Mouse (Mus musculus) MEL (cell line): ENCODE results near the gene Rhog. TPM values are rescaled to one million over a fixed set of nuclear protein-coding genes. Genes with fewer than 3 reads are reported as not detected.

Experiments
- DNase-seq: peaks from one replicate; pipeline ENCODE4 v3.0.0; 2011; ENCODE audit warnings: low read depth, low spot score
- H3K27ac ChIP-seq: 2 replicates; pipeline ENCODE4 v1.5.1; 2012; ENCODE audit warnings: low read depth, mild to moderate bottlenecking, control low read depth, low read length, moderate library complexity; ENCODE audit not compliant: control insufficient read depth
- H3K27me3 ChIP-seq, 2 experiments: fragments of 150-350 bp in 1 of 2; sonication (generic) in 1 of 2; 2 replicates each; pipeline ENCODE4 v1.6.1; 2012; ENCODE audit warnings: low read length in 2 of 2, mild to moderate bottlenecking in 2 of 2, improper control_type of control experiment in 1 of 2, moderate library complexity in 1 of 2; ENCODE audit not compliant: insufficient read depth in 2 of 2, control insufficient read depth in 1 of 2
- H3K36me3 ChIP-seq, 2 experiments: 2 replicates each; pipeline ENCODE4 v1.6.1; 2012 to 2014; ENCODE audit warnings: low read length in 2 of 2, improper control_type of control experiment in 1 of 2, inconsistent platforms in 1 of 2, mild to moderate bottlenecking in 1 of 2; ENCODE audit not compliant: insufficient read depth in 2 of 2, control insufficient read depth in 1 of 2
- H3K4me1 ChIP-seq, 2 experiments: fragments of 150-350 bp in 1 of 2; sonication (generic) in 1 of 2; 2 replicates each; pipeline ENCODE4 v1.6.1; 2012; ENCODE audit warnings: low read length in 2 of 2, improper control_type of control experiment in 1 of 2, mild to moderate bottlenecking in 1 of 2; ENCODE audit not compliant: insufficient read depth in 2 of 2, control insufficient read depth in 1 of 2
- H3K4me3 ChIP-seq, 2 experiments: fragments of 150-350 bp in 1 of 2; sonication (generic) in 1 of 2; 2 replicates each; pipeline ENCODE4 v1.5.1; 2012; ENCODE audit warnings: low read depth in 2 of 2, low read length in 2 of 2, mild to moderate bottlenecking in 2 of 2, moderate library complexity in 2 of 2, control low read depth in 1 of 2, improper control_type of control experiment in 1 of 2; ENCODE audit not compliant: control insufficient read depth in 1 of 2, insufficient read depth in 1 of 2
- H3K79me2 ChIP-seq: 2 replicates; pipeline ENCODE4 v1.6.1; 2012; ENCODE audit warnings: mild to moderate bottlenecking, low read length, moderate library complexity; ENCODE audit not compliant: control insufficient read depth, poor library complexity, insufficient read depth
- H3K9ac ChIP-seq: 2 replicates; pipeline ENCODE4 v1.6.1; 2012; ENCODE audit warnings: low read depth, mild to moderate bottlenecking, control low read depth, low read length, moderate library complexity; ENCODE audit not compliant: control insufficient read depth, poor library complexity, severe bottlenecking
- H3K9me3 ChIP-seq: fragments of 150-350 bp; sonication (generic); replicated peaks from 2 replicates; pipeline ENCODE4 v1.6.1; 2012; ENCODE audit warnings: mild to moderate bottlenecking, low read length, improper control_type of control experiment, moderate library complexity; ENCODE audit not compliant: insufficient read depth
- CTCF ChIP-seq, 3 experiments: IDR thresholded peaks in 2 of 3; conservative IDR thresholded peaks in 1 of 3; 2 replicates each; pipeline ENCODE4 v1.5.1; 2011 to 2012; ENCODE audit warnings: low read length in 3 of 3, low read depth in 2 of 3, mild to moderate bottlenecking in 2 of 3, improper control_type of control experiment in 1 of 3, inconsistent platforms in 1 of 3, mixed read lengths in 1 of 3, moderate library complexity in 1 of 3; ENCODE audit not compliant: control insufficient read depth in 1 of 3, insufficient read depth in 1 of 3, poor library complexity in 1 of 3, severe bottlenecking in 1 of 3
- E2F4 ChIP-seq: IDR thresholded peaks from 2 replicates; pipeline ENCODE4 v1.6.1; 2011; ENCODE audit warnings: low read depth, low read length, improper control_type of control experiment, borderline replicate concordance
- GABPA ChIP-seq: IDR thresholded peaks from 2 replicates; pipeline ENCODE4 v1.6.1; 2012; ENCODE audit warnings: low read depth, mild to moderate bottlenecking, inconsistent platforms, low read length, improper control_type of control experiment, moderate library complexity
- GATA1 ChIP-seq: IDR thresholded peaks from 2 replicates; pipeline ENCODE4 v1.6.1; 2011; ENCODE audit warnings: low read depth, low read length, improper control_type of control experiment
- HCFC1 ChIP-seq: IDR thresholded peaks from 2 replicates; pipeline ENCODE4 v1.6.1; 2012; ENCODE audit warnings: low read depth, mild to moderate bottlenecking, inconsistent platforms, low read length, improper control_type of control experiment, moderate library complexity
- JUND ChIP-seq: IDR thresholded peaks from 2 replicates; pipeline ENCODE4 v1.6.1; 2011; ENCODE audit warnings: low read depth, mild to moderate bottlenecking, improper control_type of control experiment, low read length
- MAFK ChIP-seq: IDR thresholded peaks from 2 replicates; pipeline ENCODE4 v1.6.1; 2011; ENCODE audit warnings: low read depth, mild to moderate bottlenecking, low read length, improper control_type of control experiment, borderline replicate concordance
- MAX ChIP-seq: IDR thresholded peaks from 2 replicates; pipeline ENCODE4 v1.6.1; 2011; ENCODE audit warnings: low read length, improper control_type of control experiment
- MEF2A ChIP-seq: IDR thresholded peaks from 2 replicates; pipeline ENCODE4 v1.6.1; 2014; ENCODE audit warnings: low read depth, mild to moderate bottlenecking, inconsistent platforms, low read length, improper control_type of control experiment; ENCODE audit not compliant: poor library complexity, insufficient replicate concordance, severe bottlenecking; ENCODE audit errors: extremely low read depth
- MXI1 ChIP-seq: IDR thresholded peaks from 2 replicates; pipeline ENCODE4 v1.6.1; 2011; ENCODE audit warnings: mild to moderate bottlenecking, low read depth, low read length, improper control_type of control experiment
- MYB ChIP-seq: IDR thresholded peaks from 2 replicates; pipeline ENCODE4 v1.6.1; 2011; ENCODE audit warnings: mild to moderate bottlenecking, low read depth, low read length, improper control_type of control experiment
- MYC ChIP-seq: IDR thresholded peaks from 2 replicates; pipeline ENCODE4 v1.6.1; 2011; ENCODE audit warnings: low read depth, mild to moderate bottlenecking, low read length, improper control_type of control experiment, moderate library complexity
- NRF1 ChIP-seq: IDR thresholded peaks from 2 replicates; pipeline ENCODE4 v1.6.1; 2014; ENCODE audit warnings: low read depth, mild to moderate bottlenecking, inconsistent platforms, low read length, improper control_type of control experiment, moderate library complexity; ENCODE audit not compliant: poor library complexity, insufficient read depth, severe bottlenecking
- POLR2A ChIP-seq, 2 experiments: IDR thresholded peaks; 2 replicates each; pipeline ENCODE4 v1.6.1; 2011 to 2012; ENCODE audit warnings: low read length in 2 of 2, mild to moderate bottlenecking in 2 of 2, control low read depth in 1 of 2, improper control_type of control experiment in 1 of 2, low read depth in 1 of 2, moderate library complexity in 1 of 2; ENCODE audit not compliant: control insufficient read depth in 1 of 2, insufficient read depth in 1 of 2, poor library complexity in 1 of 2
- RAD21 ChIP-seq: IDR thresholded peaks from 2 replicates; pipeline ENCODE4 v1.6.1; 2011; ENCODE audit warnings: mild to moderate bottlenecking, low read depth, low read length, improper control_type of control experiment
- SMC3 ChIP-seq: IDR thresholded peaks from 2 replicates; pipeline ENCODE4 v1.6.1; 2011; ENCODE audit warnings: low read depth, low read length, improper control_type of control experiment
- TAL1 ChIP-seq: IDR thresholded peaks from 2 replicates; pipeline ENCODE4 v1.6.1; 2012; ENCODE audit warnings: mild to moderate bottlenecking, inconsistent platforms, low read length, moderate library complexity, mixed read lengths
- TBP ChIP-seq: IDR thresholded peaks from 2 replicates; pipeline ENCODE4 v1.8.0; 2011; ENCODE audit warnings: low read depth, low read length, improper control_type of control experiment
- USF1 ChIP-seq: IDR thresholded peaks from 2 replicates; pipeline ENCODE4 v1.6.1; 2014; ENCODE audit warnings: low read depth, mild to moderate bottlenecking, inconsistent platforms, low read length, improper control_type of control experiment, moderate library complexity
- USF2 ChIP-seq, 2 experiments: IDR thresholded peaks; 2 replicates each; pipeline ENCODE4 v1.6.1; 2011 to 2012; ENCODE audit warnings: improper control_type of control experiment in 2 of 2, low read length in 2 of 2, borderline replicate concordance in 1 of 2, inconsistent platforms in 1 of 2, low read depth in 1 of 2, mild to moderate bottlenecking in 1 of 2; ENCODE audit not compliant: insufficient read depth in 1 of 2
- ZNF384 ChIP-seq: IDR thresholded peaks from 2 replicates; pipeline ENCODE4 v1.6.1; 2012; ENCODE audit warnings: low read depth, mild to moderate bottlenecking, inconsistent platforms, low read length, improper control_type of control experiment
- polyA plus RNA-seq, 2 experiments: library from polyadenylated mRNA; stranded (reverse) in 1 of 2; unstranded in 1 of 2; fragments of >175 nt in 1 of 2; fragments of >200 nt in 1 of 2; gene quantifications; 2 replicates each; pipeline versions ENCODE4 v1.2.1 to v1.2.4; 2012; ENCODE audit warnings: low replicate concordance in 2 of 2, low read depth in 1 of 2; ENCODE audit not compliant: insufficient read length in 2 of 2, insufficient read depth in 1 of 2, missing spikeins in 1 of 2
- total RNA-seq: library from RNA; depleted of rRNA; stranded (reverse); fragments of 300-350 nt; gene quantifications from 2 replicates; pipeline ENCODE4 v1.2.3, GENCODE M21; 2012

Rhog gene
- total and polyA plus RNA-seq, 3 experiments, result 24.1 to 425 (median 347) TPM

DNA sequence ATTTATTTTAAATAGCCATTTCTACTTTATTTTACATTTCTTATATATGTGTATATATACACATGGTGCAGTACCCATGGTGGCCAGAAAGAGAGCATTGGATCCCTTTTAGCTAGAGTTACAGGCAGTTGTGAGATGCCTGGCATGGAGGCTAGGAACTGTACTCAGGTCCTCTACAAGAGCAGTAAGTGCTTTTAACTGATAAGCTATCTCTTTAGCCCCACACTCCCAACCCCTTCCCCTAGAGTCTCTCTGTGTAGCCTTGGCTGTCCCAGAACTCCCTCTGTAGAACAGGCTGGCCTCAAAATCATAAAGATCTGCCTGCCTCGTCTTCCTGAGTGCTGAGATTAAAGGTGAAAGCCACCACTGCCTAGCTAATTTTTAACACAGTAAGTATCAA lies 50.2 kb downstream of the Rhog start (continued):
- TF ChIP-seq E2F4, result no peak
- TF ChIP-seq USF2 (IDR thresholded peaks at IDR 0.05; ENCODE audit: borderline replicate concordance in 1 of 2, insufficient read depth in 1 of 2, low read depth in 1 of 2, low read length in 2 of 2), result no peak
- TF ChIP-seq HCFC1, result 0 out of 2 replicates have a peak, but pooled peaks have one; percentile 28
- 0 out of 2 replicates have a peak, but pooled peaks have one; percentile 11 for TF ChIP-seq MYC
- TF ChIP-seq CTCF (IDR thresholded peaks at IDR 0.05 in 2 of 3, conservative IDR thresholded peaks at IDR 0.05 in 1 of 3; ENCODE audit: control insufficient read depth in 1 of 3, insufficient read depth in 1 of 3, low read depth in 2 of 3, low read length in 3 of 3, poor library complexity in 1 of 3, severe bottlenecking in 1 of 3), result peak in 2 of 3 experiments; percentile 25 to 30; a peak in 2 of 6 replicates
- TF ChIP-seq TAL1, result peak; percentile 85
- no peak for TF ChIP-seq MAFK
- no peak for TF ChIP-seq NRF1
- no peak for TF ChIP-seq JUND
- no peak for TF ChIP-seq MYB
- TF ChIP-seq MEF2A, result no peak
- TF ChIP-seq, all 39 proteins: peak for 12

DNA sequence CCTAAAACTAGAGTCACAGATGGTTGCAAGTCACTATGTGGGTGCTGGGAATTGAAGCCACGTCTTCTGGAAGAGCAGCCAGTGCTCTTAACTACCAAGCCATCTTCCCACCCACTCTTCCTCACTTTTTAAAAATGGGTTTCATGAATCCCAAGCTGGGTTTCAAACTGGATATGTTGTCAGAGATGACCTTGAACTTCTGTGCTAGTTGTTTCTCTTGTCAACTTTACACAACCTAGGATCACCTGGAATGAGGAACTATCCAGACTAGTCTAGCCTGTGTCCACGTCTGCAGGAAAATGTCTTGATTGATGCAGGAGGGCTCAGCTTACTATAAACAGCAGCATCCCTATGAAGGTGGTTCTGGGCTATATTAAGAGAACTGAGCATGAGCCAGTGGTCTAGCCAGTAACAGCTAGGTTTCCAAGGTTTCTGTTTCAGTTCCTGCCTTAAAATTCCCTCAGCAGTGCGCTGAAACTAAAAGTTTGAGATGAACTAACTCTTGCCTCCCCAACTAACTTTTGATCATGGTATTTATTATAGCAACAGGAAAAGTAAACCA lies 51.5 kb downstream of the Rhog start:
- H3K36me3 ChIP-seq, result peaks cover 24 to 47% of the 10 kb centered on the region in 2 experiments
- TF ChIP-seq GATA1 (no peak), ZNF384 (no peak), GABPA (no peak), MXI1 (no peak), USF1 (no peak), RAD21 (no peak), TBP (no peak), POLR2A (IDR thresholded peaks at IDR 0.05; ENCODE audit: control insufficient read depth in 1 of 2, insufficient read depth in 1 of 2, low read depth in 1 of 2, low read length in 2 of 2, poor library complexity in 1 of 2) (no peak), MEF2A (no peak), SMC3 (no peak), MAX (no peak)
- TF ChIP-seq, all 39 proteins: peak for 0
- H3K4me3 ChIP-seq, result no peak overlapping the region
- no peak for DNase-seq
- H3K4me1 ChIP-seq, result peaks cover 4 to 11% of the 10 kb centered on the region in 2 experiments; a peak in 3 of 4 replicates
- no peak overlapping the region for H3K9ac ChIP-seq
- H3K79me2 ChIP-seq, result peaks cover 66% of the 10 kb centered on the region
- no peaks in the 10 kb centered on the region for H3K9me3 ChIP-seq
- no peaks in the 10 kb centered on the region for H3K27me3 ChIP-seq
- no peak overlapping the region for H3K27ac ChIP-seq
